Mouse (Mus musculus) cerebellum, adult 2 months (tissue): ENCODE results near the gene Ankdd1a. TPM values are rescaled to one million over a fixed set of nuclear protein-coding genes. Genes with fewer than 3 reads are reported as not detected.

Source experiments
- DNase-seq, 2 experiments: peaks; one replicate each; pipeline ENCODE4 v3.0.0; 2021
- H3K27ac ChIP-seq: fragments of 200-500 bp; 2 replicates; pipeline ENCODE4 v1.5.1; 2012; ENCODE audit warnings: low read length, control low read depth, inconsistent platforms; ENCODE audit not compliant: insufficient read depth
- H3K27me3 ChIP-seq: fragments of 200-500 bp; 2 replicates; pipeline ENCODE4 v1.6.1; 2012; ENCODE audit warnings: inconsistent platforms, mild to moderate bottlenecking, low read length, moderate library complexity; ENCODE audit not compliant: control insufficient read depth, insufficient read depth
- H3K4me1 ChIP-seq: fragments of 200-500 bp; 2 replicates; pipeline ENCODE4 v1.6.1; 2011; ENCODE audit warnings: low read length; ENCODE audit not compliant: control insufficient read depth, insufficient read depth
- H3K4me3 ChIP-seq: fragments of 200-500 bp; replicated peaks from 2 replicates; pipeline ENCODE3; 2011; ENCODE audit warnings: mild to moderate bottlenecking, low read depth, low read length, control low read depth; ENCODE audit not compliant: insufficient read depth
- CTCF ChIP-seq: fragments of 200-500 bp; IDR thresholded peaks from 2 replicates; pipeline ENCODE4 v1.5.1; 2011; ENCODE audit warnings: low read depth, mild to moderate bottlenecking, control low read depth, low read length, moderate library complexity, borderline replicate concordance; ENCODE audit not compliant: insufficient read depth
- POLR2A ChIP-seq: fragments of 200-500 bp; IDR thresholded peaks from 2 replicates; pipeline ENCODE4 v1.6.1; 2011; ENCODE audit warnings: low read length, control low read depth, borderline replicate concordance; ENCODE audit not compliant: insufficient read depth
- WGBS: fragments of 180-500 bp; shearing (Covaris S2); methylation state at CpG from one replicate; pipeline ENCODE4 v1.1.7; 2018; 5-methylcytosine and 5-hydroxymethylcytosine counted together
- polyA plus RNA-seq: library from polyadenylated mRNA; depleted of rRNA; stranded (reverse); fragments of >200 nt; gene quantifications from 2 replicates; pipeline ENCODE4 v1.2.3, GENCODE M21; 2012

The Ankdd1a gene
- polyA plus RNA-seq, 1 experiment = 1.1 TPM

DNA sequence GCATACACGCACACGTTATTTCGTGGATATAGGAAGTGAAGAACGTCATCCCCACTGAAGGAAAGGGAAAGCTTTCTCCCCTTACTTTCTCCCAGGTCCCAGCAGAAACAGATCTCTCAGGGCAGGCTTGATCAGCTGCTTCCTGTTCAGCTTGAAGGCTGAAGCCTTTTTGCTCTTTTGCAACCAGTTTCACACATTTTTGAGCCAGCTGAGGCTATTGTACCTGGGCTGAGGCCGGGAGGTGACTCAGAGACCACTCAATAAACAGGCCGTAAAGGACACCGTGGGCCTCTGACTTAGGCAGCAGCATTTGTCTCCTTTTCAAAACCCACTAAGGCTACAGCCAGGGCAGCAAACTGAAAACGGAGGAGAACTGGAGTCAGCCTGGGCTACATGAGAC, 13.0 kb upstream of the Ankdd1a start:
- H3K4me1 ChIP-seq = no peaks in the 10 kb centered on the region
- WGBS = 96% methylated on average over 8 of the region's 8 CpGs
- H3K27ac ChIP-seq = no peak overlapping the region
- TF ChIP-seq CTCF (no peak), POLR2A (no peak)
- no peak for DNase-seq
- no peak overlapping the region for H3K4me3 ChIP-seq
- H3K27me3 ChIP-seq = no peaks in the 10 kb centered on the region

DNA sequence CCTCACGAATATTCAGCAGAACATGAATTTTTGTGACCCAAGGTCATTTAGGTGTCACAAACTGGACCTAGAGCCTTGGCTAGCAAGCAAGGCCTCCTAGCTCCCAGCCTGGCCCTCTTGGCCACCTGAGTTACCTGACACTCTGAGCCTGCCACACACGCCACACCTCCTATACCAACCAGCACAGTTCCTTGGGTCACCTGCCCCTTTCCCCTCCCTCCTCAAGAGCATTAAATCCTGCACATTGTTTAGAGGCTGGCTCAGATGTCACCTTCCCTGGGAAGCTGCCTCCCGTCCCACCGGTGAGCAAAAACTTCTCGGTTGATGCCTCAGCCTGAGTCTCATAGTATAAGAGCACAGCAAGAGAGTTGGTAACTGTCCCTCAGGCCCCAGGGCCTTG, 11.3 kb upstream of the Ankdd1a start:
- no peak for TF ChIP-seq CTCF
- TF ChIP-seq POLR2A = no peak
- Histone ChIP-seq H3K4me1 (no peaks in the 10 kb centered on the region), H3K27ac (no peak overlapping the region), H3K4me3 (no peak overlapping the region), H3K27me3 (no peaks in the 10 kb centered on the region)
- WGBS = 92% methylated on average over 5 of the region's 5 CpGs
- DNase-seq = no peak

DNA sequence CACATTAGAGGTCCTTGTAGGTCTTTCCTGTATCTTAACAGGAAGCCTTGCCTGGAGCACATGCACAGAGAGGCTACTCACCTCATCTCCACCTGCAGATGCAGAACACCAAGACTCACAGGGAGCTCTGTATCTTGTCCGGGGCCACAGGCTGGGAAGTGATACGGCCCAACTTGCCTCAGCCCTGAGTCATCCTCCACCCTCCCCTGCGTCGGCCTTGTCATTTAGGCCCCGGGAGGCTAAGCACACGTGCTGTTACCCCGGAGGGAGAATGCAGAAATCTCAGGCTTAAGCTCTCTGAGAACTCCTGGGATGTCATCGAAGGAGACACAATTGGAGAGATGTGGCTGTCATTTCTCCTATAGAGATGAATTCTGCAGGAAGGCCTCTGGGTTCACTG, 9.7 kb upstream of the Ankdd1a start:
- TF ChIP-seq CTCF (no peak), POLR2A (no peak)
- H3K27me3 ChIP-seq = no peaks in the 10 kb centered on the region
- DNase-seq = no peak
- H3K4me3 ChIP-seq = no peak overlapping the region
- H3K4me1 ChIP-seq = no peaks in the 10 kb centered on the region
- no peak overlapping the region for H3K27ac ChIP-seq
- WGBS = 65% methylated on average over 8 of the region's 8 CpGs

GRCm38 (mm10) chr9:65528417-65529038, 8.5 kb upstream of the Ankdd1a start:
- Histone ChIP-seq H3K27me3 (no peaks in the 10 kb centered on the region), H3K4me3 (no peak overlapping the region), H3K4me1 (no peaks in the 10 kb centered on the region; the same call in 1 of the 2 replicates), H3K27ac (no peak overlapping the region)
- 54% methylated on average over 6 of the region's 6 CpGs for WGBS
- TF ChIP-seq CTCF = no peak
- no peak for TF ChIP-seq POLR2A
- no peak for DNase-seq

DNA sequence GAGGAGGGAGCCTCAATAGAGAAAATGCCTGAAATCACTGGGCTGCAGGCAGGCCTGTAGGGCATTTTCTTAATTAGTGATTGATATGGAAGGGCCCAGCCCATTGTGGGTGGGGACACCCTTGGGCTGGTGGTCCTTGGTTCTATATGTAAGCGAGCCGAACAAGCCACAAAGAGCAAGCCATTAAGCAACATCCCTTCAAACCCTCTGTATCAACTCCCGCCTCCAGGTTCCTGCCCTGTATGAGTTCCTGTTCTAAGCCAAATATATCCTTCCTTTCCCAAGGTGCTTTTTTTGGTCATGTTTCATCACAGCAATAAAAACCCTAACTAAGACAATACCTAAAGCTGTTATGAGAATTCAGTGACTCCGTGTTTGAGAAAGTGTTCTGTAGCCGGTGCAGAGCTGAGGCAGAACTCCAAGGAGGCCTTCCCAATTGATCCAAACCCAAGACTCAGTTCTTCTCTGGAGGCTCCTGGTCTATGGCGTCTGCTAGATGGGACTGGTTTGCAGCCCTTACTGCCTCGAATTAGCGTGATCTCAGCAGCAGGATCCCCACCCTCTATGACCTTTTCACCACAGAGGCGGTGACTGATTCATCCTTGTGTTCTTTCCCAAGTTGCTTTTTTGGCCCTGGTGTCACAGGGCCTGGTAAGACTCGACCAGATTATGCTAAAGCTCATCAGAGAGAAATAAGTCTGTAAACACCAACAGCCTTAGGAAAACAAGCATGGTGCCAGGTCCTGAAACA, 5.6 kb upstream of the Ankdd1a start:
- WGBS = 81% methylated on average over 10 of the region's 10 CpGs
- Histone ChIP-seq H3K27ac (no peak overlapping the region), H3K4me3 (no peak overlapping the region), H3K4me1 (no peaks in the 10 kb centered on the region; the same call in 1 of the 2 replicates), H3K27me3 (no peaks in the 10 kb centered on the region)
- TF ChIP-seq CTCF = no peak
- no peak for TF ChIP-seq POLR2A
- no peak for DNase-seq

DNA sequence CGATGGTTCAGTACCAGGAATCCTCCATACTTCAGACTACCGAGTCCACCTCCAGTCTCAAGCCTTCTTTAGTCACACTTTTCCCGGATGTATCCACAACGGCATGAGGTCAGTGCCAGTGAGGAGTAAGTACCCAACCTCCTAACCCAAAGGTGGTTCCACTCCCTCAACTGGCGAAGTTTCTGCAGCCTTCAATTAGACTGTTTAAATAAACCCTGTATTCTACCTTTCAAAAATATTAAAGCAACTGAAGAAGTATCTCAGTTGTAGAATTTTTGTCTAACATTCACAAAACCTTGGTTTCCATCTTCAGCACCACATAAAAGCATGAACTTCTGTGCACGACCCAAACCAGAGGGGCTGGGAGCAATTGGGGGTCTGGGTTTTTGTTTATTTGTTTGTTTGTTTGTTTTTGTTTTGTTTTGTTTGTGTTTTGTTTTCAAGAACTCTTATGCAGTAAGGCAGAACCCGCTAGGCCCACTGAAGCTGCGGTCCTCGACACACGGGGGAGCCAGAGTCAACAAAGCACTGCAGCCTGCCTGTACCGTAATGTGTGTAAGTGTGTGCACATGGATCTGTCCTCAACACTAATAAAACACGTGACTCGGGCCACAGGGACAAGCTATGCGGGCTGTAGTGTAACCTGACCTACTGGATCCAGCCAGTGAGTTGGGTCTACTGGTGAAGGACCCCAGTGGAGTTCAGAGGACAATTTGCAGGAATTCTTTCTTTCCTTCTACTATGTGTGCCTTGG, 3.8 kb upstream of the Ankdd1a start:
- TF ChIP-seq POLR2A (no peak), CTCF (peak; percentile 97)
- Histone ChIP-seq H3K27me3 (no peaks in the 10 kb centered on the region), H3K27ac (no peak overlapping the region), H3K4me3 (no peak overlapping the region), H3K4me1 (no peaks in the 10 kb centered on the region; the same call in 1 of the 2 replicates)
- 20% methylated on average over 14 of the region's 14 CpGs for WGBS
- peak; percentile 70 to 72 for DNase-seq

- WGBS = 9% methylated on average over 11 of the region's 11 CpGs
- Histone ChIP-seq H3K27me3 (no peaks in the 10 kb centered on the region), H3K4me3 (peak overlapping the region; percentile 71), H3K27ac (no peak overlapping the region), H3K4me1 (no peaks in the 10 kb centered on the region; the same call in 1 of the 2 replicates)
- DNase-seq = no peak
- TF ChIP-seq POLR2A (no peak), CTCF (no peak)
These were observed 498 bp upstream of the Ankdd1a start for GRCm38 (mm10) chr9:65520505-65520876.

- H3K4me3 ChIP-seq = no peak overlapping the region
- peak; percentile 63 to 71 for DNase-seq
- no peaks in the 10 kb centered on the region for H3K27me3 ChIP-seq
- WGBS = 10% methylated on average over 3 of the region's 3 CpGs
- peaks cover 15% of the 10 kb centered on the region for H3K4me1 ChIP-seq
- H3K27ac ChIP-seq = peak overlapping the region; percentile 11; the same call in 1 of the 2 replicates
- TF ChIP-seq POLR2A (no peak), CTCF (no peak)
These were observed 5.1 kb downstream of the Ankdd1a start for GRCm38 (mm10) chr9:65514851-65515261.
